Mouse (Mus musculus) cortical plate, adult 2 months (tissue): Measurements from ENCODE around the gene Bsnd. TPM values are rescaled to one million over a fixed set of nuclear protein-coding genes. Genes with fewer than 3 reads are reported as not detected.

Experiments
- H3K27ac ChIP-seq: fragments of 200-500 bp; 2 replicates; pipeline ENCODE4 v1.5.1; 2012; ENCODE audit warnings: low read length, control low read depth, inconsistent platforms; ENCODE audit not compliant: insufficient read depth
- H3K4me1 ChIP-seq: fragments of 200-500 bp; 2 replicates; pipeline ENCODE4 v1.6.1; 2011; ENCODE audit warnings: low read length; ENCODE audit not compliant: control insufficient read depth, insufficient read depth
- H3K4me3 ChIP-seq: fragments of 200-500 bp; 2 replicates; pipeline ENCODE4 v1.5.1; 2011; ENCODE audit warnings: mild to moderate bottlenecking, low read length, control low read depth; ENCODE audit not compliant: insufficient read depth
- CTCF ChIP-seq: fragments of 200-500 bp; IDR thresholded peaks from 2 replicates; pipeline ENCODE4 v1.5.1; 2011; ENCODE audit warnings: mild to moderate bottlenecking, control low read depth, low read length; ENCODE audit not compliant: insufficient read depth; ENCODE audit errors: extremely low read depth
- POLR2A ChIP-seq: fragments of 200-500 bp; IDR thresholded peaks from 2 replicates; pipeline ENCODE4 v1.6.1; 2011; ENCODE audit warnings: mild to moderate bottlenecking, low read length, control low read depth; ENCODE audit not compliant: insufficient read depth; ENCODE audit errors: extremely low read depth
- polyA plus RNA-seq: library from polyadenylated mRNA; depleted of rRNA; stranded (reverse); fragments of >200 nt; gene quantifications from 2 replicates; pipeline ENCODE4 v1.2.3, GENCODE M21; 2012; rRNA removed

The Bsnd gene
- not detected in 2 replicates for polyA plus RNA-seq

DNA sequence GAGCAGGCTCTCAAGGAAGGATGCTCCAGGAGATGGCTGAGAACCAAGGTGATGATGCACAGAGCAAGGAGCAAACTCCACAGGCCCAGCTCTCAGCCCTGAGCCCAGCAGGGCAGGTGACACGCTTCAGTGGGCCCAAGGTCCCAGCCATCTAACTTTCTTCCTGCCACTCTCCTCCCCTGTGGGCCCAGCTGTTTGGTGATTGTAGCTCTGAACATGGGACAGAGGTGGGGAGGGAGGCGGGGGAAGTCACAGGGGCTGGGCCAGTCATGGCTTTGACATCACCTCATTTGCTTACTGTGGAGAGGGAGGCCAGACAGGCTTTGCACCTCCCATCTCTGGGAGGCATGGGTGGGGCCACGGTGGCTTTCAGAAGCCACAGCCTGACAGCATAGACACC lies at the start of gene Bsnd:
Bsnd (minus strand) TSS at position 168 of the 400 bp plus-strand sequence.
- no peaks in the 10 kb centered on the region for H3K4me1 ChIP-seq
- TF ChIP-seq POLR2A (no peak), CTCF (no peak)
- no peak within 1 kb of the TSS for H3K4me3 ChIP-seq
- no peak within 1 kb of the TSS for H3K27ac ChIP-seq

DNA sequence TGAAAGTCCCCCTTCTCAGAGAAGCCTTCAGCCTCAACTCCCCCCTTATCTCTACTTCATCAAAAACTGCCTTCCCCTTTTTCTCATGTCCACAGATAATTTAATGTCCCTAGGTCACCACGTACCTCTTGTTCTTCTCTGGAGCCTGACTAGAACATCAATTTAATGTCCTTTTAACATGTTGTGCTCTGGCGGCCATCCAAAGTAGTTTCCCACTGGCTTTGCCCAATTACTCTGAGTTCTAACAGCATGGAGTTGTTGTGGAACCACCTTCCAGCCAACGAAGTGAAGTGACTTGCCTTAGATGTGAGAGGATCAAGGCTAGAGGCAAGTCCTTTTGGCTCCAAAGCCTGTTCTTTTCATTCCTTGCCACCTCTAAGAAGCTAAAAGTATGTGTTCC lies 49.4 kb upstream of the Bsnd start:
- no peaks in the 10 kb centered on the region for H3K4me1 ChIP-seq
- no peak overlapping the region for H3K4me3 ChIP-seq
- TF ChIP-seq CTCF (no peak), POLR2A (no peak)
- no peak overlapping the region for H3K27ac ChIP-seq

DNA sequence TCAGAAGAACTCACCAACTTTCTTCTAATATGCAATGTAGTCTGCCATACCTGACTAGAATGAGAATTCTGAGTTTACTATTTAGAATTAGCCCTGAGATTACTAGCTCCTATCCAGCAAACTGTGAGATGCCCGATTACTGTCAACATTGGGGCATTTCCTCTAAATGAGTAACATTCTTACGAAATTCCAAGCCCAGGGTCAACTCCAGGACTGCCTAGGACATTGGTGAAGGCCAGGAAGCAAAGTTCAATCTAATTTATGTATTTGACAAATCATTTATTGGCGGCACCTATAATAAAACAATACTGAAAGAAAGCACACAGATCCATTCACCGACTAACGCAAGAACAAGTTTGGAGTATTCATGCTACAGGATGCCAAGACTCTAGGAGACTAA lies 47.7 kb upstream of the Bsnd start:
- H3K4me1 ChIP-seq = no peaks in the 10 kb centered on the region
- no peak overlapping the region for H3K27ac ChIP-seq
- TF ChIP-seq POLR2A = no peak
- no peak for TF ChIP-seq CTCF
- H3K4me3 ChIP-seq = no peak overlapping the region

DNA sequence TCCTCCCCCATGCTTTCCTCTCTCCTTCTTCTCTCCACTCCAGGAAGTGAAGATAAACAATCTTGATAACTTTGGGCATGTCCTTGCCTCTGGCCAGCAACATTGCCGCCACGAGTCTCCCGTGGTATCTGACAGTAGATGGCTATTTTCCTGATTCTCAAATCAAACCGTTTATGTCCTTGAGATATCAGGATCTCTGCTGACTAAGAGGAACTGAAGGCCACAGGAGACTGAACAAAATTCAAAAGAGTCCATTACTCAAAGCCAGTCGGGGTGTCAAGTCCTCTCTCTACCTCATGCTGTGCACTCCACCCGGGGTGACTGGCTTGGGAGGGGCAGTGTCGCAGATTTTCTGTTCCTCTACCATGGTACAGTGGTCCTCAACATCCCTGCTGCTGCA lies 42.2 kb upstream of the Bsnd start:
- Histone ChIP-seq H3K27ac (no peak overlapping the region), H3K4me3 (no peak overlapping the region), H3K4me1 (peaks cover 1% of the 10 kb centered on the region; the same call in 1 of the 2 replicates)
- TF ChIP-seq CTCF (no peak), POLR2A (no peak)

- Histone ChIP-seq H3K27ac (no peak overlapping the region), H3K4me3 (no peak overlapping the region), H3K4me1 (peaks cover 1% of the 10 kb centered on the region; the same call in 1 of the 2 replicates)
- TF ChIP-seq CTCF (peak; percentile 32), POLR2A (no peak)
Measured at GRCm38 (mm10) chr4:106533421-106534080, 41.5 kb upstream of the Bsnd start.

- TF ChIP-seq CTCF = no peak
- TF ChIP-seq POLR2A = no peak
- Histone ChIP-seq H3K27ac (no peak overlapping the region), H3K4me3 (no peak overlapping the region), H3K4me1 (peaks cover 3% of the 10 kb centered on the region; the same call in 1 of the 2 replicates)
Measured at GRCm38 (mm10) chr4:106530113-106530482, 38.0 kb upstream of the Bsnd start.

GRCm38 (mm10) chr4:106529375-106530112 lies 37.5 kb upstream of the Bsnd start:
- no peak for TF ChIP-seq POLR2A
- peak; percentile 100 for TF ChIP-seq CTCF
- Histone ChIP-seq H3K4me3 (no peak overlapping the region), H3K4me1 (peaks cover 3% of the 10 kb centered on the region; the same call in 1 of the 2 replicates), H3K27ac (no peak overlapping the region)

- Histone ChIP-seq H3K27ac (no peak overlapping the region), H3K4me1 (peaks cover 3% of the 10 kb centered on the region; the same call in 1 of the 2 replicates), H3K4me3 (no peak overlapping the region)
- TF ChIP-seq CTCF (peak; percentile 43), POLR2A (no peak)
Measured at GRCm38 (mm10) chr4:106527856-106528547, 35.9 kb upstream of the Bsnd start.

GRCm38 (mm10) chr4:106525001-106525400 lies 32.9 kb upstream of the Bsnd start:
- TF ChIP-seq CTCF (no peak), POLR2A (no peak)
- Histone ChIP-seq H3K27ac (no peak overlapping the region), H3K4me1 (peaks cover 3% of the 10 kb centered on the region; the same call in 1 of the 2 replicates), H3K4me3 (no peak overlapping the region)

DNA sequence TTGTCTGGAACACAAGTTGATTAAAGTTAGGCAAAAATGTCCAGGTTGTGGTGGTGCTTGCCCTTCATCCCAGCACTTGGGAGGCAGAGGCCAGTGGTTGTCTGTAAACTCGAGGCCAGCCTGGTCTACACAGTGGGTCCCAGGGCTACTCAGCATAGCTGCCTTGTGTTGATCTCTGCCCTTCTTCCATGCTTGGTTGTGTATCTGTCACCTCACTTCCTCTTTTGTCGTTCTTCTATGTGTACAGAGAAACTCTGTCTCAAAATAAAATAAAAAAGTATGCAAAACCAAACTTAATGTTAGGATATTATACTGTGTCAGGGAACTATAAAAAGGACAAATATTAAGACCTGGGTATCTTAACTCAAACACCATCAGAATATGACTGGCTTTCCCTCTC lies 32.0 kb upstream of the Bsnd start:
- Histone ChIP-seq H3K27ac (no peak overlapping the region), H3K4me1 (0 out of 2 replicates have a peak, but pooled peaks cover 2% of the 10 kb centered on the region), H3K4me3 (no peak overlapping the region)
- TF ChIP-seq CTCF = no peak
- no peak for TF ChIP-seq POLR2A
